Mouse (Mus musculus) forebrain, embryonic 12.5 days (tissue): ENCODE results near the gene Emd. TPM values are rescaled to one million over a fixed set of nuclear protein-coding genes. Genes with fewer than 3 reads are reported as not detected.
A peak's percentile ranks its signal among the peaks of the same experiment; 100 is the strongest.

Source experiments
- ATAC-seq: fragments of 200-750 bp; cut with Nextera tagmentation; 2 replicates; pipeline ENCODE4 v1.8.0; 2017; ENCODE audit warnings: moderate TSS enrichment; ENCODE audit not compliant: low FRiP score
- H3K27ac ChIP-seq: fragments of 300-500 bp; sonication (generic); 2 replicates; pipeline ENCODE4 v1.5.1; 2016; ENCODE audit warnings: mild to moderate bottlenecking
- H3K27me3 ChIP-seq: fragments of 300-500 bp; sonication (generic); 2 replicates; pipeline ENCODE4 v1.6.1; 2016; ENCODE audit warnings: mild to moderate bottlenecking
- H3K36me3 ChIP-seq: fragments of 300-500 bp; sonication (generic); replicated peaks from 2 replicates; pipeline ENCODE4 v1.6.1; 2016; ENCODE audit warnings: mild to moderate bottlenecking
- H3K4me1 ChIP-seq: fragments of 300-500 bp; sonication (generic); 2 replicates; pipeline ENCODE4 v1.6.1; 2016
- H3K4me2 ChIP-seq: fragments of 300-500 bp; sonication (generic); 2 replicates; pipeline ENCODE4 v1.6.1; 2016; ENCODE audit warnings: mild to moderate bottlenecking, moderate library complexity
- H3K4me3 ChIP-seq: fragments of 300-500 bp; sonication (generic); replicated peaks from 2 replicates; pipeline ENCODE4 v1.5.1; 2016; ENCODE audit warnings: mild to moderate bottlenecking
- H3K9ac ChIP-seq: fragments of 300-500 bp; sonication (generic); 2 replicates; pipeline ENCODE4 v1.6.1; 2016; ENCODE audit warnings: mild to moderate bottlenecking
- H3K9me3 ChIP-seq: fragments of 300-500 bp; sonication (generic); 2 replicates; pipeline ENCODE4 v1.6.1; 2016
- WGBS: fragments of 180-500 bp; shearing (Covaris S2); methylation state at CpG from one replicate; pipeline ENCODE4 v1.1.7; 2016; 5-methylcytosine and 5-hydroxymethylcytosine counted together
- polyA plus RNA-seq: library from polyadenylated mRNA; unstranded; fragments of >200 nt; fragmentation: Nextera tagmentation; extraction: Ambion mirVana; gene quantifications from 2 replicates; pipeline ENCODE4 v1.2.1, GENCODE M21; 2016

The Emd gene
- polyA plus RNA-seq, 1 experiment from 2014 or later, result 23.5 TPM

DNA sequence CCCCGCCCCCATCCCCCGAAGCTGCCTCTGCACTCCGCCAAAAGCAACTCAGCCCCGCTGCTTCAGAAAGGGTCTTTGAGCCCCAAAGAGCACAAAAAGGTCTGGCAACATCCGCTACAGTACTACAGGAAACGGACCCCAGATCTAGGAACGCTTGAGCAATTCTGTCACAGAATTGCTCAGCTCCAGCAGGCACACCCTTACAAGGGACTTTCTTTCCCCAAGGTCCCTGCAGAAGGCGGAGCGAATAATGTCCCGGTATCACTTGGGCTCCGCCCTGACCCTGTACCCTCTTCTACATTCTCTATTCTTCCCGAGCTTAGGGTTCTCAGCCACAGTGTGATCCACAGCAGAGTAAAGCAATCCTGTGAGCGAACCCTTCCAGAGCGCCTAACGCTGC lies 7.8 kb upstream of the Emd start:
- H3K9ac ChIP-seq, result peak overlapping the region; percentile 44; the same call in 1 of the 2 replicates
- no peaks in the 10 kb centered on the region for H3K9me3 ChIP-seq
- ATAC-seq, result no peak; the same call in none of the 2 replicates
- peak overlapping the region; percentile 51 for H3K4me2 ChIP-seq
- 16% methylated on average over 13 of the region's 15 CpGs for WGBS
- peak overlapping the region; percentile 65 for H3K27ac ChIP-seq
- H3K4me1 ChIP-seq, result peaks cover 18% of the 10 kb centered on the region
- H3K27me3 ChIP-seq, result no peaks in the 10 kb centered on the region
- H3K4me3 ChIP-seq, result peak overlapping the region; percentile 56
- H3K36me3 ChIP-seq, result peaks cover 16% of the 10 kb centered on the region

DNA sequence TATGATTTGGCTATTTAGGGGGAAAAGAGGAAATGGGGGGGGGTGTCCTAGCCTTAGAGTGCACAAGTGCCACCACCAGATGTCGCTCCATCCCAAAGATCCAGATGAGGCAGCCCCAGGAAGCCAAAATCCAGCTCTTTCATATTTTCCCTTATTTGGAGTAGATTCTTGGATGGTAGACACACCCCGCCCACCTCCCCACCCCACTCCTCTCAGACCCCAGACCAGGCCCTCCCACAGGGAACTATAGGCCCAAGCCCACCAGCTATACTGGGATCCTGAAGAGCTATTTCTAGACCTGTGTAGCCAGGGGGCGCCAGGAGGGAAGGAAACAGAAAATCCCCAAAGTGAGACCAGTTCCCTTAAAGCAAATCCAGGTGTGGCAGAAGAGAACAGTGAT lies 5.8 kb upstream of the Emd start:
- Histone ChIP-seq H3K4me2 (no peak overlapping the region), H3K27me3 (no peaks in the 10 kb centered on the region), H3K9ac (no peak overlapping the region), H3K4me3 (no peak overlapping the region), H3K4me1 (peaks cover 14% of the 10 kb centered on the region), H3K36me3 (peaks cover under 1% of the 10 kb centered on the region; the same call in 1 of the 2 replicates), H3K27ac (no peak overlapping the region), H3K9me3 (no peaks in the 10 kb centered on the region)
- 13% methylated on average over 3 of the region's 3 CpGs for WGBS
- ATAC-seq, result no peak

DNA sequence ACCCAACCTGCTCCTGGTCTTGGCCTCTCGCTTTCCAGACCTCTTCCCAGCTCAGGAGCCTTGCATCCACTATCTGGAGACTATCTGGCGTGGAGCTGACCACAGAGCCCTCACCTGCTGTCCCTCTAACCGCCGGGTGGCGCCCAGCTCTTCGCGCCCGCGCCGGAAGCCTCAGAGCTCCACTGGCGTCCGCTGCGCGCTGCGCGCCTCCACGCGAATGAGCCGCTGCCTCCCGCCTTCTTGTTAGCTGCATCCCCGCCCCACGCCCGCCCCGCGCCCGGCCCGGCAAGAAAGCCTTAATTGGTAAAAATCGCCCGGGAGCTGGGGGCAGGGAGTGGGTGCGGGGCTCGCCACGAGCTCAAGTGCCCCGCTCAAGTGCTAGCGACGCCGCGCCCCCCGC lies 4.9 kb upstream of the Emd start, which contains the start of gene Flna:
Gene Flna, minus strand, starts transcription at position 206 of the 400 bp plus-strand sequence.
- no peaks in the 10 kb centered on the region for H3K27me3 ChIP-seq
- H3K9me3 ChIP-seq, result no peaks in the 10 kb centered on the region
- no peak for ATAC-seq
- peak within 1 kb of the TSS; percentile 45 for H3K4me3 ChIP-seq
- no peaks in the 10 kb centered on the region for H3K36me3 ChIP-seq
- peak within 1 kb of the TSS; percentile 55 for H3K9ac ChIP-seq
- H3K4me1 ChIP-seq, result 0 out of 2 replicates have a peak, but pooled peaks cover 8% of the 10 kb centered on the region
- peak within 1 kb of the TSS; percentile 31; the same call in 1 of the 2 replicates for H3K27ac ChIP-seq
- 24% methylated on average over 36 of the region's 38 CpGs for WGBS
- H3K4me2 ChIP-seq, result peak within 1 kb of the TSS; percentile 60

DNA sequence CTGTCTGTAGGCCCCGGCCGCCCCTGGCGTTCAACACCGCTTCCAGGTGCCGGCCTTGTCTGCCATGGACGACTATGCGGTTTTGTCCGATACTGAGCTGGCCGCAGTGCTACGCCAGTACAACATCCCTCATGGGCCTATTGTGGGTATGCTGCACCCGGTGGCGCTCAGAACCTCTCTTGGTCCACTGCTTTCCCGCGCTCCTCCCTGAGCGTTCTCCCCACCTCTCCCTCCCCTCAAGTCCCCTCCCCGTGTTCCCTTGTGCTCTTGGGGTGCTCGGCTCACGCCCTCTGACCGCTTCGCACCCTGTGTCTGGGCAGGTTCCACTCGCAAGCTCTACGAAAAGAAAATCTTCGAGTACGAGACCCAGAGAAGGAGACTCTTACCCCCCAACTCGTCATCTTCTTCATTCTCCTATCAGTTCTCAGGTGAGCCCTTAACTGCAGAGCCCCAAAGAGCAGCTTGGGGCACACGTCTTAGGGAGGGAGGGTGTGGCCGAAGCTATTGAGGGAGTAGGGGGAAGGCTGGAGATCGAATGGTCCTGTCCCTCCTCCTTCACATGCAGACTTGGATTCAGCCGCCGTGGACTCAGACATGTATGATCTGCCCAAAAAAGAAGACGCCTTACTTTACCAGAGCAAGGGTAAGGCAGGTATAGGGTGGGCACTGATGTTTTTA lies 540 bp downstream of the Emd start:
- H3K4me1 ChIP-seq, result no peaks in the 10 kb centered on the region; the same call in 1 of the 2 replicates
- no peak; the same call in 1 of the 2 replicates for ATAC-seq
- no peaks in the 10 kb centered on the region for H3K9me3 ChIP-seq
- H3K9ac ChIP-seq, result peak overlapping the region; percentile 72
- peak overlapping the region; percentile 57 for H3K4me3 ChIP-seq
- H3K4me2 ChIP-seq, result peak overlapping the region; percentile 64
- H3K36me3 ChIP-seq, result peaks cover 17% of the 10 kb centered on the region
- H3K27ac ChIP-seq, result peak overlapping the region; percentile 90
- H3K27me3 ChIP-seq, result no peaks in the 10 kb centered on the region
- WGBS, result 20% methylated on average over 23 of the region's 31 CpGs

DNA sequence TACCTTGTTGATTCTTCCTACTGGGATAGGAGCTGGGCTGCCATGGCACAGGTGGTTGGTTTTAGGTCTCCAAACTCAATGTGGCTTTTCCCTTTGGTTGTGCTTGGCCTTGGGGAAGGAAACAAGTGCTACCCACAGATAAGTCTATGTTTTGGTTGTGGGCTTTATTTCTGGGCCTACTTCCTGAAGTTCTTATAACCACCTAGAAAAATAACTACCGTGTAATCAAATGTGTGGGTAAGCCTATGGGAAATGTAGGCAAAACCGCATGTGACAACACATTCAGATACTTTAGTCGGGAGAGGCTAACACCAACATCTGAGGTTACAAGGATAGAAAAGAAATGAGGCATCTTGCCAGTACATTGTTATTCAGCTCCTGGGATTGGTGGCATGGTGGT lies 3.3 kb downstream of the Emd start:
- ATAC-seq, result no peak
- Histone ChIP-seq H3K27ac (no peak overlapping the region), H3K4me2 (no peak overlapping the region), H3K4me3 (no peak overlapping the region), H3K36me3 (peaks cover 17% of the 10 kb centered on the region), H3K9ac (no peak overlapping the region), H3K9me3 (no peaks in the 10 kb centered on the region), H3K4me1 (no peaks in the 10 kb centered on the region; the same call in 1 of the 2 replicates), H3K27me3 (no peaks in the 10 kb centered on the region)
- WGBS, result 95% methylated on average over 3 of the region's 3 CpGs

DNA sequence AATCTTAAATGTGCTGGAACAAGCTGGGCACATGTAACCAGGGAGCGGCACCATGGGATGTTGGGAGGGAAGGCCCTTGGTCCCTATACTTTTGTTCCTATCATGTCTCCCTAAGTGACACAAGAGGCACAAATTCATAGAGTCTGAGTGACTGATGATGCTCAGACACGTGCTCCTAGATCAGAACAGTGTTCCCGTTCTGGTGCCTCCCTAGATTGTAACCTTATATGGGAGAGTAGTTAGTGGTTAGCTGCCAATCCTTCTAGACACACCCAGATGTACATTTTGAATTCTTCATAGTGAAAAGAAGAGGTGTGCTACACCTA lies 15.2 kb downstream of the Emd start:
- peaks cover 5% of the 10 kb centered on the region for H3K36me3 ChIP-seq
- H3K27ac ChIP-seq, result peak overlapping the region; percentile 94
- peaks cover 5% of the 10 kb centered on the region; the same call in 1 of the 2 replicates for H3K4me1 ChIP-seq
- H3K9me3 ChIP-seq, result no peaks in the 10 kb centered on the region
- H3K4me3 ChIP-seq, result peak overlapping the region; percentile 57
- H3K27me3 ChIP-seq, result no peaks in the 10 kb centered on the region
- 29% methylated on average over 3 of the region's 3 CpGs for WGBS
- peak overlapping the region; percentile 50 for H3K4me2 ChIP-seq
- peak overlapping the region; percentile 44 for H3K9ac ChIP-seq
- ATAC-seq, result peak; percentile 45; the same call in 1 of the 2 replicates

DNA sequence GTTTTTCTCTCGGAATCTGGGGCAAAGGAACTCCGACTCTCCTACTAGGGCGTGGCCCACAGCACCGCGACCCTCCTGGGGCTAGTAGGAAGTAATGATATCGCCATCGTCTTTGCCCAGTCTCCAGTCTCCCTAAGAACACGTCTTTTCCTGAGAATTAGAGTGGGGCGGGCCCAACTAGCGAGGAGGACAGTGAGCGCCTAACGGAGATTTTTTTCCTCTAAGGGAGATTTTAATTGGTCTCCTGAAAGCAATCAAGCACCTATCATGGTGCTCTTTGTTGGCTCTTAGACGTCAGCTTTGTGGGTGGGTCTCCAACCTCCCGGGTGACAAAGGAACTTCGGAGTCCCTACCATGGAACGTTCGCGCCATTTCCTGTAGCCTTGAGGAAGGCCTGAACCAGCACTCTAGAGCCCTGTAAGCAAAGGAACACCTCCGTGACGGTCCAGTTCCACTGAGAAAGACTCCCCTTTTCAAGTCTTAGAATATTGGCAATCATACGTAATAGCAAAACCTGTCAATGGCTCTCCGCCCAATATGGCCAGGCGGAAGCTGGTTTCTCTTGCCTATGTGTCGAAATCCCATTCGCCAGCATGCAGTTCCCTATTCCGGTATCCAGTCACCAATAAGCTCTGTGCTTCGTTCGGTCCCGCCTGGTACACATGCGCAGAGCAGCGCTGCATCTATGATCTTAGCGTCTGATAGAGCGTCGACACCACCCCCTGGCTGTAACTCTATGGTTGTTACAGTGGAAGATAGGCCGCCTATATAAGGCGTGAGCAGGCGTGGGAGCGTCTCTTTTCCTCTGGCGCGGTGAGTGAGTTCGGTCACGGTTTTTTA lies 15.8 kb downstream of the Emd start, which contains the start of gene Rpl10:
Gene Rpl10, plus strand, starts transcription at position 751 of the 840 bp plus-strand sequence.
- Histone ChIP-seq H3K4me2 (peak within 1 kb of the TSS; percentile 57), H3K27me3 (no peaks in the 10 kb centered on the region), H3K9ac (peak within 1 kb of the TSS; percentile 73), H3K9me3 (no peaks in the 10 kb centered on the region), H3K27ac (peak within 1 kb of the TSS; percentile 94), H3K4me1 (peaks cover 5% of the 10 kb centered on the region; the same call in 1 of the 2 replicates), H3K4me3 (peak within 1 kb of the TSS; percentile 57), H3K36me3 (peaks cover 5% of the 10 kb centered on the region)
- WGBS, result 19% methylated on average over 42 of the region's 42 CpGs
- ATAC-seq, result peak; percentile 96

DNA sequence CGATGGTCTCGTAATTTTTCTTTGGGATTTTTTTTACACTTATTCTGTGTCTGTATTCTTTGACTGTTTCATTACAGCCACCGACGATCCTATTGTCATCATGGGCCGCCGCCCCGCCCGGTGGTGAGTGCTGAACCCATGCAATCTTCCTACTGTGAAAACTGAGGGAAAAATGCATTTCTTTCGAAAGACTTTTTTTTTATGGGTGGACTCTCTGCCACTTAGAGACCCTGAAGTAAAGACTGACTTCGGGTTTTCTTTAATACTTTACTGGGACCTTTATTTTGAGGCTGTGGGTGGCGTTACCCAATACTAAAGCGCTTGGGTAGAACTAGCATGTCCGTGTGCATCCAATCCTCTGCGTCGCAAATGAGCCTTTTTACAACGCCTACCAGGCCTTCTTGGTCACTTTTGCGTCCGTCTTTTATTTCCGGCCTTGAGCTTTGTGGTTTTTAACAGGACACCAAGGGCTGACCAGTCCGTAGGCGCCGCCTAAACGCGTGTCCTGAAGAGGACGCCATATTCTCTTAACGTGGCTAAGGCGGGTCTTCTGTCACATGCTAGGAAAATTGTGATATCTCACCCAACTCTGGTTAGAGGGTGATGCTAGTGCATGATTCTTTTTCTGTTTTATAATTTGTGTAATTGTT lies 16.5 kb downstream of the Emd start:
- peak; percentile 0; the same call in 1 of the 2 replicates for ATAC-seq
- H3K36me3 ChIP-seq, result peaks cover 5% of the 10 kb centered on the region
- H3K9ac ChIP-seq, result peak overlapping the region; percentile 73
- peak overlapping the region; percentile 57 for H3K4me3 ChIP-seq
- peaks cover 5% of the 10 kb centered on the region; the same call in 1 of the 2 replicates for H3K4me1 ChIP-seq
- no peaks in the 10 kb centered on the region for H3K27me3 ChIP-seq
- H3K4me2 ChIP-seq, result peak overlapping the region; percentile 57
- 17% methylated on average over 27 of the region's 27 CpGs for WGBS
- H3K27ac ChIP-seq, result peak overlapping the region; percentile 61
- H3K9me3 ChIP-seq, result no peaks in the 10 kb centered on the region

DNA sequence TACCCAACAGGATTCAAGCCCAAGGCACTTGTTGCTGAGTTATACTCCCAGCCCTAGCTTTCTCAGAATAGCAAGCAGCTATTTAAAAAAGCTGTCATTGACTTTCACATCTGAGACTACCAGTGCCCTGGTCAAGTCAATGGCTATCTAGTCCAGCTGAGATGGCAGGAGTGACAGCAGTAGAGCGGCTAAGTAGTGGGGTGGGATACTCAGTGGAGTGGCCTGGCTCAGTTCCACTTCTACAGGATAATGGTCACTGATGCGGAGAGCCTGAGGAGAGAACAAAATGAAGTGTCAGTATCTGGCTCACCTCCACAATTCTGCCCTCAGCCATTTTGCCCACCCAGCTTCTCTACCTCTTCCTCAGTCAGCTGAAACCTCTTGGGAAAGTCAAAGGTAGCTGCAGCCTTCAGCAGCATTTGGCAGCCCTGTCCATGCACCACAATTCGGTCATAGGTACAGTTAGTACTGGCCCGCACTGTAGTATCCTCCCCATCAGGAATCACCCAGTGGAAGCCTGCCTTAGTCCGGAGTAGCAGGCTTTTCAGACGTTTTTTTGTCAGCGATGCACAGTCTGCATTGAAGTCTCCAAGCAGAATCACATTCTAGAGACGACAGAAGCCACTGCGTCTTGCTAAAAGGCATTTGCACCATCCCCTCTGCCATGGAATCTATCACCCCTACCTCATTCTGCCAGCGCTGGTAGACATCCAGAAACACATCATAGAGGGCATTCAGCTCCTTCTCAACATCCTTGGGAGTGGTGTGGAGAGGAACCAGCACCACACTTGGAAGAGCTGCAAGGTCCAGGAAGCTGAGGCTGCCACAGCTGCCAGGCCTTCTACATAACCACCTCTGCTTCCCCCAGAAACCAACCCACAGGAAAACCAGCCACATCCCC lies 19.2 kb downstream of the Emd start:
- 34% methylated on average over 10 of the region's 10 CpGs for WGBS
- peaks cover 5% of the 10 kb centered on the region; the same call in 1 of the 2 replicates for H3K4me1 ChIP-seq
- ATAC-seq, result no peak
- H3K4me3 ChIP-seq, result no peak overlapping the region
- H3K36me3 ChIP-seq, result peaks cover 5% of the 10 kb centered on the region
- H3K27me3 ChIP-seq, result no peaks in the 10 kb centered on the region
- no peak overlapping the region for H3K9ac ChIP-seq
- H3K4me2 ChIP-seq, result no peak overlapping the region
- H3K27ac ChIP-seq, result no peak overlapping the region
- H3K9me3 ChIP-seq, result no peaks in the 10 kb centered on the region

DNA sequence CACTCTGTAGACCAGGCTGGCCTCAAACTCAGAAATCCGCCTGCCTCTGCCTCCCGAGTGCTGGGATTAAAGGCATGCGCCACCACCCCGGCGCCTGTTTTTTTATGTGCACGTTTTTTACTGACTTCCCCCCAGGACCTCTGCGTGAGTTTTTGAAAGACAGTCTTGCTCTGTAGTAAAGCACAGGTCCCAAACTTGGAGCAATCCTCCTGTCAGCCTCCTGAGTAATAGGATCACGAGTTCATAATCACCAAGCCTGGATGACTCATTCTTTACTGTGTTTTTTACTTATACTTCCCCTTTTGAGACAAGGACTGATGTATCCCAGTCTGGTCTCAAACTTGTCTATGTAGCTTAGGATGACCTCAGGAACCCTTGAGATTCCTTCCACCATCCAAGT lies 23.4 kb downstream of the Emd start:
- no peak overlapping the region for H3K4me3 ChIP-seq
- no peak overlapping the region for H3K27ac ChIP-seq
- ATAC-seq, result no peak
- peaks cover under 1% of the 10 kb centered on the region; the same call in 1 of the 2 replicates for H3K4me1 ChIP-seq
- no peaks in the 10 kb centered on the region for H3K27me3 ChIP-seq
- H3K36me3 ChIP-seq, result no peaks in the 10 kb centered on the region
- WGBS, result 77% methylated on average over 8 of the region's 8 CpGs
- H3K9ac ChIP-seq, result no peak overlapping the region
- no peak overlapping the region for H3K4me2 ChIP-seq
- no peaks in the 10 kb centered on the region for H3K9me3 ChIP-seq

DNA sequence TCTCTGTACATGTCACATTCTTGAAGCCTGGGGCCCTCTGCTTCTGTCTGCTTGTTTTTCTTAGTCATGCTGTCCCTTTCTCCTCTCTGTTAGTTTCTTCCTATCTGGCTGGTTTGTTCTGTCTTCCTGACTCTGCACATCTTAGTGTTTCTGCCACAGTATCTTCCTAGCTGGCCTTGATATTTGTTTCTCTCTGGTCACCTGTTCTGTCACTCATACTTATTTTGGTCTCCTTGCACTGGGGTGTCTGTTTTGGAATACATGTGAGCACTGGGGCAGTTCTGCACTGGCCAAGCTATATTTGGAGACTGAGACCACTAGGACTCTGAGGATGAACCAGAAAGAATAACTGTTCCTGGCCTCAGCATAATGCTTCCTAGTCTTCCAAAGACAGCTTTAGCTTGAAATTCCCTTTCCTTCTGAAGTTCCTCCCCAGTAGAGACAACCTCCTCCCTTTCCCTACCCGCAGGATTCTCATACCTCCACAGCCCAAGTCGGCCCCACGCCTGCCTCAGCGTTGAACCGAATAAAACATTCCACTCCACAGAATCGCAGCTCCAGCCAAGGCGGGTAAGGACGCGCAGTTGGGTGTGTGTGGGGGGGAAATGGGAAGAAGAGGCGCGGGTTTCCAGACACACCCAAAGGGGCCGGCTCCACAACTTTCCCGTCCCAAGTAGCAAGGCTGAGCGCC lies 26.7 kb downstream of the Emd start:
- peak overlapping the region; percentile 67 for H3K9ac ChIP-seq
- no peak for ATAC-seq
- no peak overlapping the region for H3K27ac ChIP-seq
- peaks cover 10% of the 10 kb centered on the region for H3K4me1 ChIP-seq
- no peaks in the 10 kb centered on the region for H3K27me3 ChIP-seq
- H3K4me2 ChIP-seq, result peak overlapping the region; percentile 68
- no peaks in the 10 kb centered on the region for H3K36me3 ChIP-seq
- H3K9me3 ChIP-seq, result no peaks in the 10 kb centered on the region
- H3K4me3 ChIP-seq, result peak overlapping the region; percentile 52
- 20% methylated on average over 14 of the region's 14 CpGs for whole genome bisulfite sequencing
